Mouse (Mus musculus) retina, adult 2 months (tissue): ENCODE measurements around the gene Irs3.
"Not testable (repeated sequence)": the region's sequence is repeated elsewhere in the genome, so short reads cannot be mapped to it uniquely, and the experiment has no call there.

Experiments used
- DNase-seq: peaks from one replicate; pipeline ENCODE4 v3.0.0-alpha.2; 2012; ENCODE audit warnings: low read depth, low spot score

The Irs3 gene

GRCm38 (mm10) chr5:137627991-137628390, 17.5 kb downstream of the Irs3 start:
- DNase-seq = no peak

- no peak for DNase-seq
Observed at GRCm38 (mm10) chr5:137623937-137624530, 21.5 kb downstream of the Irs3 start.

GRCm38 (mm10) chr5:137615347-137615746, 30.2 kb downstream of the Irs3 start:
- no peak for DNase-seq

- not testable (repeated sequence) for DNase-seq
Observed at GRCm38 (mm10) chr5:137614921-137615320, 30.6 kb downstream of the Irs3 start.

- no peak for DNase-seq
Observed at GRCm38 (mm10) chr5:137613550-137613949, 32.0 kb downstream of the Irs3 start, which contains the start of gene Pcolce. Gene Pcolce (minus strand): TSS chr5:137613784.

- DNase-seq = no peak
Observed at GRCm38 (mm10) chr5:137613076-137613475, 32.4 kb downstream of the Irs3 start.

GRCm38 (mm10) chr5:137611245-137611602, 34.3 kb downstream of the Irs3 start:
- DNase-seq = no peak

GRCm38 (mm10) chr5:137610548-137611244, 34.8 kb downstream of the Irs3 start:
- DNase-seq = no peak

GRCm38 (mm10) chr5:137610056-137610455, 35.5 kb downstream of the Irs3 start:
- no peak for DNase-seq

- no peak for DNase-seq
Observed at GRCm38 (mm10) chr5:137609292-137609691, 36.2 kb downstream of the Irs3 start.

- no peak for DNase-seq
Observed at GRCm38 (mm10) chr5:137608654-137609190, 36.8 kb downstream of the Irs3 start.

GRCm38 (mm10) chr5:137607860-137608653, 37.5 kb downstream of the Irs3 start:
- DNase-seq = no peak

GRCm38 (mm10) chr5:137601365-137601729, 44.2 kb downstream of the Irs3 start:
- DNase-seq = no peak

- peak; percentile 96 for DNase-seq
Observed at GRCm38 (mm10) chr5:137600619-137601364, 44.7 kb downstream of the Irs3 start, which contains the start of gene Mospd3. Gene Mospd3 (minus strand): TSS chr5:137601058.

GRCm38 (mm10) chr5:137600281-137600618, 45.3 kb downstream of the Irs3 start:
- DNase-seq = no peak

- DNase-seq = no peak
Observed at GRCm38 (mm10) chr5:137599600-137599999, 45.9 kb downstream of the Irs3 start.

GRCm38 (mm10) chr5:137598100-137598826, 47.3 kb downstream of the Irs3 start:
- DNase-seq = no peak

GRCm38 (mm10) chr5:137597625-137598024, 47.9 kb downstream of the Irs3 start:
- DNase-seq = no peak

- no peak for DNase-seq
Observed at GRCm38 (mm10) chr5:137596601-137597261, 48.8 kb downstream of the Irs3 start.

GRCm38 (mm10) chr5:137595921-137596320, 49.6 kb downstream of the Irs3 start:
- no peak for DNase-seq
